Comparison of ENCODE assay signal across 8 mouse cellular contexts in genomic region chr1:167551601-167552000, GRCm38 (mm10). TPM values are rescaled to one million over a fixed set of nuclear protein-coding genes. Genes with fewer than 3 reads are reported as not detected.
DNase-seq lines count a peak whose midpoint lies in the region.

No protein-coding gene starts in this region.

- intact Hi-C loops in heart, postnatal 36 days (cut with DNase I): no loop called here

- DNase-seq in embryo, embryonic 10.5 days (ENCODE audit: low spot score): peak; percentile 36
- DNase-seq in embryo, embryonic 9.5 days (ENCODE audit: extremely low spot score): no peak
- peak; percentile 45 for DNase-seq in testis, postnatal 10 days (ENCODE audit: low spot score)
- DNase-seq in testis, postnatal 14 days (ENCODE audit: low spot score): no peak
- peak; percentile 4 to 12 for DNase-seq in heart, postnatal 36 days
- DNase-seq in lung, postnatal 36 days: peak; percentile 34
- peak; percentile 29 for DNase-seq in thymus, postnatal 4 days
- DNase-seq in MN1 (ENCODE audit: low spot score): no peak

RNA-seq across cellular contexts. Expression of gene Rxrg, which starts 46.6 kb away (rescaled TPM):
- total RNA-seq in heart, postnatal 36 days (2021): 10 to 100 TPM; 55.0 to 69.1 TPM

Comparison
In these comparisons a context has a peak if more than half of its experiments do, and no peak if none do; other contexts are left out.
1. DNase-seq: peak in embryo, embryonic 10.5 days (single experiment), testis, postnatal 10 days (single experiment), heart, postnatal 36 days (2 of 2), lung, postnatal 36 days (single experiment) and thymus, postnatal 4 days (single experiment); none in embryo, embryonic 9.5 days (single experiment), testis, postnatal 14 days (single experiment) and MN1 (single experiment).